Mouse (Mus musculus) urinary bladder, postnatal 25 days (tissue): ENCODE results near the gene Foxa1.

ENCODE experiments used
- DNase-seq: peaks from one replicate; pipeline ENCODE4 v3.0.0; 2022; ENCODE audit warnings: low spot score

Gene Foxa1

DNA sequence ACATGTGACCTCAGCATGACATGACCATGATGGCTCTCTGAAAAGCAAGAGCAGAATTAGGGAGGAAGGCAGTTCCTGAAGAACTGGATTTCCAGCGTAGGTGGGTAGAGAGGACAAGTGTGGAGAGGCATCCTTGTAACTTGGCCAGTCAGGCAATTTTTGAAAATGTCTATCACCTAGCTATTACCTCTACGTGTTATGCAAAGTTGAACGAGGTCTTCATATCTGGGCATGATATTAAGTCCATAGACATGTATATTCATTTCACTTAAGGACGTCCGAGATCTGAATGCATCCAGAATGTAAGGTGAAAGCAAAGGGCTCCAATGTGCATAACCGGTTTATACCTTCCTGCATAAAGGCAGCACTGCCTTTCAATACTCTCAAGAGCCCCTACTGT is 5.6 kb downstream of the Foxa1 start:
- no peak for DNase-seq

GRCm38 (mm10) chr12:57539551-57539985 is 7.1 kb downstream of the Foxa1 start:
- DNase-seq: no peak

DNA sequence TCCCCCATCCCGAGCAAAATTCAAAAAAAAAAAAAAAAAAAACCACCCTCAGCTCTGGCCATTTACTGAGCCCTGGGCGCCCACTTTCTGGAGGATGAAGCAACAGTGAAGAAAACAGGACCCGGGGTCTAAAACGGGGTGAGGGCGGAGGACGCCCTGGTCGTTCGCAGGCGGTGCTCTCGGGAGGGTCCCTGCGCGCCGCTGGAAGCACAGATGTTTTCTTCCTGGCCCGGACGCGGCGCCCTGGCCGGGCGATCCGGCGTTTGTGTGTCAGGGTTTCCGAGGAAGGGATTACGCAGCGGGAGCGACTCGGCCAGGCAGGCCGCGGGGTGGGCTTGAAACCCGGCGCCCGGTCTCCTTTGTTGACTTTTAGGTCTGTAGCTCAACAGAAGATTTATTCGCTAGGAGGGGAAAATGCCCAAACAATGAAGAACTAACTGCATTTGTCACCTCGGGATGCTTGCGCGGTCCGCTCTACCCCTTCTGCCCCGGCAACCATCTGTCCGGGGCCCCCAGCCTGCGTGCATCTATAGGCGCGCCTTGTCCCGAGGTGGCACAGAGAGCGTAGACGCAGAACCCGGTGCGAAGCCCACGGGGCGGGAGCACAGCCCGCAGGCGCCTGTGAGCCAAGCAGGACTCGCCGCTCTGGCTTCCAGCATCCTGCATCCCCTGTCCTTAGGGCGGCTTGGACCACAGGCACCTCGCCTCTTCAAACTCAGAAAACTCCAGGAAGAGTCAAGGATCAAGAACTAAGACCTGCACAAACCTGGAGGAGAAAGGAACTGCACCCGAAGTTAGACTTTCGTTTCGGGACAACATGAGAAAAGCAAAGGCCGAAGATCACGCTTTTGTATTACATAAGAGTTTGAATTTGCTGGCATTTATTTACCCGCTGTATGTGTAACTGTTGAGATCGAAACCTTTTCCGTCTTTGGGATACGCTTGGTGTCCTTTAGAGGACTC is 7.8 kb downstream of the Foxa1 start:
- DNase-seq: no peak

DNA sequence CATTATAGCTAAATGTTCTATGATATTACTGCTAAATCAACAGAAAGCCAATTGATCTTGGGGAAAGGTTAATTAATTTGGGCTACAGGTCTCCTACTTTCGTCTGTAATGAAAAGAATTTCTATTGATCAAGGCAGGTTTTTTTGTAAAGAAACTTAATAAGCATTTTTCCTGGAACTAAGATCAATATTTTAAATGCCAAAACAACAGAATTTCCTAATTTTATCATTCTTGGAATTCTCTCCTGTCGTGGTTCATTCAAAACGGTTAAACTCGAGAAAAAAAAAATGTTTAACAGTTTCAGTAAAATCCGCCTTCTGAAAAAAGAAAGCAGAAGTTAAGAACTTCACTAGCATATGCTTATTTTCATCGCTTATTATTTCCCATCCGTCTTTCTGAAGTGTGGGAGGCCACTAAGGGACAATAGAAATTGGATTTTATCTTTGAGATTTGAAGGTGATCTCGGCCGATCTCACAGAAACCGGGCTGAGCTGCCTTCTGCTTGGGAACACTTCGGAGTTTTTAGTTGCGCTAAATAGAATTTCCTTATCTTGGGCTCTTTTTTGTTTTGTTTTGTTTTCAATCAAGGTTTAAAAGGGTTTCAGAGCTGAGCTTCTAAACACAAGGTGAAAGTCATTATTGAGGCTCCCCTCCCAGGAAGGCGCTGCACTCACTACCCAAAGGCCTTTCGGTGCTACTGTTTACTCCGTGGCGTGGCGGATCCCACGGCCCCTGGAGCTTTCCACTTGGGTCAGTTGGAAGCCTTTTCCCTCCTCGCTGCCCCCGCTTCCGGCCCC is 8.7 kb downstream of the Foxa1 start:
- DNase-seq: no peak

GRCm38 (mm10) chr12:57536909-57537670 is 9.6 kb downstream of the Foxa1 start:
- no peak for DNase-seq

DNA sequence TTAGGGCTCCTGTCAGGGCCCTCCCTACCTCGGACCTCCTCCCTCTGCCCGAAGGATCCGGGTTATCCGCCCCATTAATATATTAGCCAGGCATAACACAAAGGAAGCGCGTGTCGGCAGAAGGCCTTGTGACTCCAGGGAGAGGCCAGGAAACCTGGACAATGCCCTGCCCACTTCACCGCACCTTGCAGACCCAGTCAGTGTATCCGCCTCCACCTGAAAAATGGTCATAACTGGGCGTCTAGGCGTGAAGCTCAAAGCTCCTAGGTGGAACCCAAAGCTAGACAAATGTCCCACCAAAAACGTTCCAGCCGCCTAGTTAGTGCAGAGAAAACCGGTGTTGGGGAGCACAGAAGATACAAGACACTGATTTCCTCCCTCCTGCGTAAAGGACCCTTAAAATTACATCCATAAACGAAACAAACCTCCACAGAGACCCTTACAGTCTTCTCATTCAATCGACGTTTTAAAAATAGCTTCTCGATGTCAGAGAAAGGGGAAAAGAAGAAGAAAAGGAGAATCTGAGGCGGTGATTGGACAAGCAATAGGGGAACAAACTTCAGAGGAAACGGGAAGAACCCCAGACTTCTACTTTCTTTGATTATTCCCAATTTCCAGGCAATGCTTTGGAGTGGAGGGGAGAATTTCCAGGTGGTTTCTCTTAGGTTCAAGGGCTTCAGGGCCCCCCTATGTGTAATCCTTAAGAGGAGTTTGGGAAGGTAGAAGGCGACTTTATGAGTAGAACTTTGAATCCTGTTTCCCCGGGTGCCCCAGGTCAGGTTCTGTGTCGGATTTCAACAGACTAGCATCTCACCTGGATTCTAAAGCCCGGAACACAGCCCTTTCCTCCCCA is 10.4 kb downstream of the Foxa1 start:
- no peak for DNase-seq

- DNase-seq: no peak
These were observed 11.7 kb downstream of the Foxa1 start for GRCm38 (mm10) chr12:57534879-57535611.

DNA sequence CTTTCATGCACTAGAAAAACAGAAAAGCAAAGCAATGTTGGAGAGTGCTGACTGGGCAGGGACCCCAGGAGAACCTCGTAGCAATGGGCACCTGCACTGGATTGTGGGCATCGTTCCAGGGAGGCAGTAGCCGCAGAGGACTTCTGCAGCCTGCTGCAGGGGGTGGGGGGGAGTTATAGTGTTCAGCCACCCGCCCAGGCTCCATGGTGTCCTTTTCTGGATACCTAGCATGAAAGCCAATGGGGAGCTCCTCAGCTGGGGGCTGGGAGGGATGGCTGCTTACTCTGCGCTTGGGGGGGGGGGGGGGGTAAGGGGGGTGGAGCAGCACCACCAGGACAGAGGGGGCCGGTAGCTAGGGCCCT is 12.2 kb downstream of the Foxa1 start:
- no peak for DNase-seq

DNA sequence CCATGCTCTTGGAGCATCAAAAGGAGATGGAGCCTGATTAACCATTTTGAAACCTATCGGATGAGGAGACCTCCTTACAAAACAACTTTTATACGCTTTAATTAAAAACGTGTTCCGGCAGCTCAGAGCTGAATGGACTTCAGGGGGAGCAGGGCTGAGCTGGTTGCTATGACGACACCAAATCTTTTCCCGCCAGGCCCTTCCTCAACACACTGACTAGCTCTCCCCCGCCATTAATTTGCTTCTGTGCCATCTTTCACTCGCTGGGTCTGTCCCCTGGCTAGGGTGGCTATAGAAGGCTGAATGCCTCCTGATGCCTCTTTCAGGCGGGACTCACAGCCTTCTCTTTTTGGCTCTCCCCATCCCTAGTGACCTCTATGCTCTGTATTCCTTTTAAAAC is 16.2 kb downstream of the Foxa1 start:
- DNase-seq: no peak

GRCm38 (mm10) chr12:57528335-57528734 is 18.4 kb downstream of the Foxa1 start:
- DNase-seq: no peak

GRCm38 (mm10) chr12:57515702-57516377 is 30.9 kb downstream of the Foxa1 start:
- no peak for DNase-seq

DNA sequence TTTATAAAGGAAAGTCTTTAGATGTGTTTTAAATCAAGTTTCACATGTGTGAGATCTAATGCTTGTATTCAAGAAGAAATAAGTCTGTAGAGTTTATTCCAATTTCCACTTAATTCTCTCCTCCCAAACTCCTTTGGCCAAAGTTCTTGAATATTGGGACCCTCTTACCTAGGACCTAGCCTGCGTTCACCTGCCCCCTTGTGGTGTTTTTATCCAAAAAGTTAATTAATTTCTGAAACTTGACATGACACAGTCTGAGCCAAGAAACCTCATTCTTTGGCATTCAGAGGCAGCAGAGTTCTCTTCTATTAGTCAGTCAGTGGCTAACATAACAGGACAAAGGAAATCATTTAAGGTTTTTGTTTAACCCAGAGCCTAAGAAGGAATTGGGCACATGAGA is 32.2 kb downstream of the Foxa1 start:
- no peak for DNase-seq

DNA sequence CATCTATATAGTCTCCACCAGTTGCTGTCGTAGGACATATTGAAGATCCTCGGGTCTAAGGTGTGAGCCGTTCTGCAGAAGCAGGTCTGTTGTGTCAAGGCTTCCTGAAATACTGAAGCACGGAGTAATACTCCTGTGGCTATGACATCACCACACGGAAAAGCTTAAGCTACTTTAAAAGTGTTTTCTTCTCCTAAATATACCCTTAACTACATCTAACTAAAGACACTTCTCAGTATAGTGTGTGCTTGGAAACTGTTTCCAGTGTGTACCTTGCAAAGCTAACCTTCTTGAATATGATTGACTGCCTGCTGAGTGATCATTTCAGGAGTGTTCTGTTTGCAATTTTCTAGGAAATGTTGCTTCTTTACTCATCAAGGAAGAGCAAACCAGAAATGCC is 35.2 kb downstream of the Foxa1 start:
- no peak for DNase-seq

GRCm38 (mm10) chr12:57511127-57511526 is 35.6 kb downstream of the Foxa1 start:
- no peak for DNase-seq

DNA sequence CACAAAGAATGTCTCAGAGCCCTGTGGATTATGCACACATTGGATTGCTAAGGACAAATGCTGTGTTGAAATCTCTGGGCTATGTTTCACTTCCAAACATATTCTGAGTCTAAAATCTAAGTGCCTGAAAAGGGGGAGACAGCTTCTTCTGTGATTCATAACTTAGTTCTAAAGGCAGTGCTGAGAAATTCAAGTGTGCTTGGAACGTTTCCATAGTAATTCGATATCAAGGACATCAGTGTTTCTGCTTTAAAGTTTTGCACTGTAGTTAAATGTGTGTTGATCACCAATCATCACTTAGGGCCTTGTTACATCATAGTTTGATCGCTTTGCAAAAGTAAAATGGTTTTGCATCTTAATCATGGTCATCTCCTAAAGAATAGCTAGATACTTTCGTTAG is 37.0 kb downstream of the Foxa1 start:
- DNase-seq: no peak

GRCm38 (mm10) chr12:57508938-57509337 is 37.8 kb downstream of the Foxa1 start:
- DNase-seq: no peak

DNA sequence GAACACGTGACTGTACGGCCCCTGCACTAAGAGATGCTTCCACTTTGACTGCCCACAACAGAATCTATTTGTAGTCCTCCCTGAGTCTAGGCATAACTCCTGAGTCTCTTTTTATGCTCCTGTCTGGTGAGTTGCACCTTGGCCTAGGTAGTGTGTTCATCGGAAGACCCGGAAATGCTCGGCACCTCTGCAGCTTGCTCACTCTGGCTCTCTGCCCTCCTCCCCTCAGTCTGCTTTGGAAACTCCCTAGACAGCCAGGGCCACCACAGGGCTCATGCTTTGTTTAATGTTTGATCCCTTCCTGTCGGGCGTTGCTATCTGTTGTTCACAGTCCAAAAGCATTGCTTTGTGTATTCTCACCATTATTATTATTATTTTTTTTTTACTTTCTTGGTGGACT is 41.4 kb downstream of the Foxa1 start:
- no peak for DNase-seq

DNA sequence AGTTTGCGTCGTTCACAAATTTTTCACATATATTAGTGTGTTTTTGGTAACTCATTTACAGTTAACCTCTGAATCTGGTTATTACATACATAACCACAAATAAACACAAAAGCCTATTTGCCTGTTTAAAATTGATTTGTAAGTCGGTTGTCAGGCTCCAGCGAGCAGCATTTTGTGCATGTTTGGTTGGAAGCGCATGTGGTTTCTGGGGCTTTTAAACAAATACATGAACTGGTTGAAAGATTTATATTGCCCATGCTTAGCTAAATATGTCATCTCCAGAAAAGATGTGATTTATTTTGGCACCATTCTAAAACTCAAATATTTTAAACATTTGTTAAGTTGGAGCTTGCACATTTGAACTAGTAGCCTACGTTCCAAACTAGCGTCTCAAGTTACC is 46.5 kb downstream of the Foxa1 start:
- no peak for DNase-seq

- DNase-seq: no peak
These were observed 50.2 kb downstream of the Foxa1 start for GRCm38 (mm10) chr12:57496347-57497119.
